27 mouse cellular contexts compared by ENCODE assay signal in the genomic region with DNA sequence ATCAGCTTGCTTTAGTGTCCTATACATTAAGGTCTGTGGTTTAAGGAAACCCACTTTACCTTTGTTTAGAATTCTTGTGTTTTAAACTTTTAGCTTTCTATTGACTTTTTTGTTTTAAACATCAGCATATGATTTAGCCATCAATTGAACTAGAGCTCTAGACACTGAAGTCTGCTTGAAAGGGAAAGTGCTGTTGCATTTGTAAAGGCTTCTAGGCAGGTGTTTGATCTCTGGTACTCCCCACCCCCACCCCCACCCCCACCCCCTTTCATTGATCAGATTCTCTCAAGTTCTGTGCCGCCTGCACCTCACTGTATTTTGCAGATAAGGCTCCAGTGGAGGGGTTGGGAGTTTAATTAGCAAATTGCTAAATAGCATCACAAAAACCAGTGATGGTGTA. TPM values are rescaled to one million over a fixed set of nuclear protein-coding genes. Genes with fewer than 3 reads are reported as not detected.
A peak's percentile ranks its signal among the peaks of the same experiment; 100 is the strongest.
DNase-seq lines count a peak whose midpoint lies in the region; ATAC-seq and TF ChIP-seq lines count a peak whose summit lies in the region.
"Had no signal": no experiment of that assay in that cellular context is flagged by ENCODE, and none has a peak within 500 bp of the region (broad histone marks: within the 10 kb centered on the region; RNA-seq: fewer than 3 reads in every experiment).

No protein-coding gene starts in this region.

- TF ChIP-seq CTCF in liver, postnatal 0 days (IDR thresholded peaks at IDR 0.05; ENCODE audit: low read depth) = no peak
- TF ChIP-seq CTCF in gastrocnemius, adult 2 months (IDR thresholded peaks at IDR 0.05) = no peak

- intact Hi-C loops in gastrocnemius, adult 2 months (cut with DNase I) = no loop called here

- WGBS in liver, embryonic 11.5 days = 19% methylated on average over 1 of the region's 1 CpGs
- 50% methylated on average over 1 of the region's 1 CpGs for WGBS in liver, postnatal 0 days (ENCODE audit: insufficient replicate concordance)
- 23% methylated on average over 1 of the region's 1 CpGs for WGBS in liver, embryonic 13.5 days (ENCODE audit: insufficient replicate concordance)
- WGBS in forebrain, embryonic 11.5 days = 61% methylated on average over 1 of the region's 1 CpGs

- H3K9me3 ChIP-seq in liver, embryonic 11.5 days (ENCODE audit: control insufficient read depth, low read length) = no peaks in the 10 kb centered on the region
- H3K9me3 ChIP-seq in liver, postnatal 0 days (ENCODE audit: low read length) = no peaks in the 10 kb centered on the region
- H3K9me3 ChIP-seq in ES-E14 (ENCODE audit: control insufficient read depth, insufficient read depth, low read depth, low read length) = no peaks in the 10 kb centered on the region
- no peaks in the 10 kb centered on the region for H3K9me3 ChIP-seq in liver, embryonic 13.5 days (replicated peaks)
- H3K9me3 ChIP-seq in forebrain, embryonic 11.5 days (ENCODE audit: control insufficient read depth, low read length) = no peaks in the 10 kb centered on the region
- H3K9me3 ChIP-seq: embryonic facial prominence, embryonic 12.5 days; forebrain, embryonic 12.5 days; heart, embryonic 15.5 days; hindbrain, embryonic 10.5 days; intestine, embryonic 15.5 days had no signal

- peak; percentile 34; the same call in 1 of the 2 replicates for ATAC-seq in liver, embryonic 11.5 days (replicated peaks; ENCODE audit: low FRiP score)
- ATAC-seq in liver, postnatal 0 days = no peak
- ATAC-seq in liver, embryonic 13.5 days (ENCODE audit: low read depth) = peak; percentile 39; the same call in 1 of the 2 replicates
- peak; percentile 48; the same call in 1 of the 2 replicates for ATAC-seq in megakaryocyte-erythroid progenitor cell, adult 5-6 weeks (replicated peaks; ENCODE audit: low FRiP score, low TSS enrichment, poor library complexity, severe bottlenecking)
- ATAC-seq in forebrain, embryonic 11.5 days (replicated peaks; ENCODE audit: low FRiP score) = no peak
- ATAC-seq: forebrain, embryonic 16.5 days; intestine, embryonic 15.5 days; Patski had no signal

- peaks cover 13% of the 10 kb centered on the region for H3K4me1 ChIP-seq in liver, embryonic 11.5 days (replicated peaks; ENCODE audit: control insufficient read depth, insufficient read depth, low read length)
- H3K4me1 ChIP-seq in liver, postnatal 0 days (ENCODE audit: insufficient read depth) = no peaks in the 10 kb centered on the region; the same call in 1 of the 2 replicates
- peaks cover 10 to 14% of the 10 kb centered on the region in 2 experiments for H3K4me1 ChIP-seq in ES-E14 (ENCODE audit: control insufficient read depth in 2 of 2, insufficient read depth in 2 of 2, low read length in 2 of 2, poor library complexity in 1 of 2)
- H3K4me1 ChIP-seq in liver, embryonic 13.5 days (replicated peaks) = peaks cover 31% of the 10 kb centered on the region
- no peaks in the 10 kb centered on the region for H3K4me1 ChIP-seq in forebrain, embryonic 11.5 days (replicated peaks; ENCODE audit: control insufficient read depth, insufficient read depth, low read length)
- H3K4me1 ChIP-seq: embryonic facial prominence, embryonic 12.5 days; heart, embryonic 15.5 days; intestine, embryonic 15.5 days had no signal

- no peaks in the 10 kb centered on the region for H3K27me3 ChIP-seq in liver, embryonic 11.5 days (replicated peaks; ENCODE audit: control insufficient read depth, insufficient read depth, low read length)
- H3K27me3 ChIP-seq in liver, postnatal 0 days (ENCODE audit: insufficient read depth, low read length) = no peaks in the 10 kb centered on the region
- no peaks in the 10 kb centered on the region for H3K27me3 ChIP-seq in liver, embryonic 13.5 days
- H3K27me3 ChIP-seq in forebrain, embryonic 11.5 days (ENCODE audit: control insufficient read depth, insufficient read depth, low read length) = no peaks in the 10 kb centered on the region
- H3K27me3 ChIP-seq: CH12.LX; embryonic facial prominence, embryonic 12.5 days; forebrain, embryonic 12.5 days; heart, embryonic 15.5 days; intestine, embryonic 15.5 days; Patski had no signal

- no peak overlapping the region for H3K4me3 ChIP-seq in liver, embryonic 11.5 days (ENCODE audit: low read depth, low read length)
- H3K4me3 ChIP-seq in liver, postnatal 0 days (ENCODE audit: low read depth, low read length) = no peak overlapping the region
- H3K4me3 ChIP-seq in ES-E14 (ENCODE audit: insufficient read depth in 1 of 2, low read depth in 1 of 2, low read length in 2 of 2, poor library complexity in 1 of 2, severe bottlenecking in 1 of 2) = no peak overlapping the region
- H3K4me3 ChIP-seq in liver, embryonic 13.5 days (replicated peaks) = no peak overlapping the region
- no peak overlapping the region for H3K4me3 ChIP-seq in forebrain, embryonic 11.5 days (ENCODE audit: low read depth, low read length)
- no peak overlapping the region for H3K4me3 ChIP-seq in gastrocnemius, adult 2 months
- H3K4me3 ChIP-seq: embryonic facial prominence, embryonic 12.5 days; forebrain, embryonic 12.5 days; heart, adult 2 months; heart, embryonic 15.5 days; hindbrain, embryonic 10.5 days; intestine, embryonic 15.5 days had no signal

- no peak for TF ChIP-seq EP300 in liver, postnatal 0 days (IDR thresholded peaks at IDR 0.05; ENCODE audit: low read depth)

- H3K27ac ChIP-seq in liver, embryonic 11.5 days (ENCODE audit: low read depth, low read length) = no peak overlapping the region
- no peak overlapping the region for H3K27ac ChIP-seq in liver, postnatal 0 days (ENCODE audit: low read depth)
- H3K27ac ChIP-seq in ES-E14 (ENCODE audit: insufficient read depth, low read depth, low read length, poor library complexity, severe bottlenecking) = peak overlapping the region; percentile 7; the same call in 1 of the 2 replicates
- no peak overlapping the region for H3K27ac ChIP-seq in liver, embryonic 13.5 days
- H3K27ac ChIP-seq in forebrain, embryonic 11.5 days (ENCODE audit: low read depth, low read length) = no peak overlapping the region
- H3K27ac ChIP-seq in gastrocnemius, adult 2 months = no peak overlapping the region
- H3K27ac ChIP-seq: embryonic facial prominence, embryonic 12.5 days; forebrain, embryonic 12.5 days; heart, adult 2 months; heart, embryonic 15.5 days; hindbrain, embryonic 10.5 days; hindbrain, embryonic 14.5 days; intestine, embryonic 15.5 days had no signal

- in situ Hi-C loops in ES-E14 (cut with MboI; ENCODE audit: low sequenced_read_pairs in 2 of 2, unreplicated experiment in 2 of 2) = no loop called here

- no peak overlapping the region for H3K4me2 ChIP-seq in liver, embryonic 11.5 days
- H3K4me2 ChIP-seq in liver, postnatal 0 days (ENCODE audit: low read depth, low read length) = no peak overlapping the region
- no peak overlapping the region for H3K4me2 ChIP-seq in liver, embryonic 13.5 days
- H3K4me2 ChIP-seq in forebrain, embryonic 11.5 days (ENCODE audit: low read depth, low read length, severe bottlenecking) = no peak overlapping the region
- H3K4me2 ChIP-seq: embryonic facial prominence, embryonic 12.5 days; forebrain, embryonic 12.5 days; heart, embryonic 11.5 days; heart, embryonic 15.5 days; hindbrain, embryonic 14.5 days; intestine, embryonic 15.5 days had no signal

- peaks cover 4% of the 10 kb centered on the region; the same call in 1 of the 2 replicates for H3K36me3 ChIP-seq in liver, embryonic 11.5 days (ENCODE audit: control insufficient read depth, insufficient read depth, low read length)
- H3K36me3 ChIP-seq in liver, postnatal 0 days (replicated peaks; ENCODE audit: insufficient read depth, low read length) = 0 out of 2 replicates have a peak, but pooled peaks cover 8% of the 10 kb centered on the region
- peaks cover 3% of the 10 kb centered on the region; the same call in 1 of the 2 replicates for H3K36me3 ChIP-seq in ES-E14 (ENCODE audit: control insufficient read depth, insufficient read depth, low read length, poor library complexity, severe bottlenecking)
- peaks cover 17% of the 10 kb centered on the region for H3K36me3 ChIP-seq in liver, embryonic 13.5 days
- no peaks in the 10 kb centered on the region for H3K36me3 ChIP-seq in forebrain, embryonic 11.5 days (ENCODE audit: control insufficient read depth, insufficient read depth, low read length)
- H3K36me3 ChIP-seq: heart, embryonic 15.5 days; intestine, embryonic 15.5 days had no signal

- DNase-seq in liver, embryonic 11.5 days (ENCODE audit: low spot score) = no peak
- no peak for DNase-seq in liver, postnatal 0 days
- no peak for DNase-seq in ES-E14 (ENCODE audit: low read depth, low spot score)
- DNase-seq in liver, embryonic 13.5 days = no peak
- no peak for DNase-seq in forebrain, embryonic 11.5 days (ENCODE audit: low spot score)
- no peak for DNase-seq in spleen, postnatal 14 days (ENCODE audit: low spot score in 2 of 2)
- no peak for DNase-seq in gastrocnemius, adult 2 months
- DNase-seq: cerebellum, adult 11 months; cerebellum, adult 8-10 months; cerebellum, postnatal 14 days; gastrocnemius, postnatal 25 days; heart, adult 2 months; heart, postnatal 14 days had no signal

- no peak overlapping the region for H3K9ac ChIP-seq in liver, embryonic 11.5 days (ENCODE audit: low read depth, low read length)
- H3K9ac ChIP-seq in liver, postnatal 0 days (replicated peaks) = no peak overlapping the region
- no peak overlapping the region for H3K9ac ChIP-seq in ES-E14 (ENCODE audit: insufficient read depth, low read depth, low read length, poor library complexity, severe bottlenecking)
- H3K9ac ChIP-seq in liver, embryonic 13.5 days = no peak overlapping the region
- H3K9ac ChIP-seq in forebrain, embryonic 11.5 days (ENCODE audit: low read length) = no peak overlapping the region
- H3K9ac ChIP-seq: embryonic facial prominence, embryonic 12.5 days; forebrain, embryonic 12.5 days; heart, embryonic 15.5 days; hindbrain, embryonic 14.5 days; intestine, embryonic 15.5 days had no signal

RNA-seq across cellular contexts. Expression of gene Mosmo, which starts 18.2 kb away (rescaled TPM):
- 11.3 and 12.7 TPM in 2 replicates for polyA plus RNA-seq in liver, embryonic 11.5 days (2014; fragmentation: Nextera tagmentation; extraction: Ambion mirVana)
- 4.9 and 6.6 TPM in 2 replicates for polyA plus RNA-seq in liver, postnatal 0 days (2015; fragmentation: Nextera tagmentation; extraction: Ambion mirVana)
- total RNA-seq in ES-E14 (2012; rRNA removed) = 21.6 and 22.1 TPM in 2 replicates
- polyA plus RNA-seq in liver, embryonic 13.5 days (2015; fragmentation: Nextera tagmentation; extraction: Ambion mirVana) = 7.4 and 8.8 TPM in 2 replicates
- total RNA-seq in megakaryocyte-erythroid progenitor cell, adult 5-6 weeks (2014; fragmentation: Nextera tagmentation) = 31.7 and 38.8 TPM in 2 replicates
- 15.4 and 42.1 TPM in 2 replicates for total RNA-seq in megakaryocyte-erythroid progenitor cell, adult 5-6 weeks (2017)
- 14.1 and 16.6 TPM in 2 replicates for polyA plus RNA-seq in forebrain, embryonic 11.5 days (2014; fragmentation: Nextera tagmentation; extraction: Ambion mirVana)
- 10 to 100 TPM; 19.5 to 23.0 TPM for total RNA-seq in gastrocnemius, adult 2 months (2021)

RNA-seq across cellular contexts. Expression of gene Pdzd9, which starts 25.5 kb away (rescaled TPM):
- 0.23 and 0.29 TPM in 2 replicates for polyA plus RNA-seq in liver, embryonic 11.5 days (2014; fragmentation: Nextera tagmentation; extraction: Ambion mirVana)
- polyA plus RNA-seq in liver, postnatal 0 days (2015; fragmentation: Nextera tagmentation; extraction: Ambion mirVana) = 0.09 and 0.21 TPM in 2 replicates
- 0.26 and 0.58 TPM in 2 replicates for total RNA-seq in ES-E14 (2012; rRNA removed)
- polyA plus RNA-seq in liver, embryonic 13.5 days (2015; fragmentation: Nextera tagmentation; extraction: Ambion mirVana) = 0.08 and 0.09 TPM in 2 replicates
- total RNA-seq in megakaryocyte-erythroid progenitor cell, adult 5-6 weeks (2014; fragmentation: Nextera tagmentation) = not detected in 2 replicates
- not detected in 2 replicates for total RNA-seq in megakaryocyte-erythroid progenitor cell, adult 5-6 weeks (2017)
- 0.39 and 0.60 TPM in 2 replicates for polyA plus RNA-seq in forebrain, embryonic 11.5 days (2014; fragmentation: Nextera tagmentation; extraction: Ambion mirVana)
- not detected for total RNA-seq in gastrocnemius, adult 2 months (2021)
- total RNA-seq: adrenal gland, postnatal 10 days; adrenal gland, postnatal 4 days; gastrocnemius, adult 18-20 months; gastrocnemius, postnatal 25 days; heart, adult 2 months; heart, postnatal 14 days had no signal
- polyA plus RNA-seq: heart, adult 2 months had no signal

RNA-seq across cellular contexts. Expression of gene Vwa3a, which starts 43.5 kb away (rescaled TPM):
- 0.08 TPM in 1 of 2 replicates, not detected in the other for polyA plus RNA-seq in liver, embryonic 11.5 days (2014; fragmentation: Nextera tagmentation; extraction: Ambion mirVana)
- polyA plus RNA-seq in liver, postnatal 0 days (2015; fragmentation: Nextera tagmentation; extraction: Ambion mirVana) = 0.04 and 0.12 TPM in 2 replicates
- 0.16 and 0.18 TPM in 2 replicates for total RNA-seq in ES-E14 (2012; rRNA removed)
- 0.02 and 0.03 TPM in 2 replicates for polyA plus RNA-seq in liver, embryonic 13.5 days (2015; fragmentation: Nextera tagmentation; extraction: Ambion mirVana)
- not detected in 2 replicates for total RNA-seq in megakaryocyte-erythroid progenitor cell, adult 5-6 weeks (2014; fragmentation: Nextera tagmentation)
- not detected in 2 replicates for total RNA-seq in megakaryocyte-erythroid progenitor cell, adult 5-6 weeks (2017)
- polyA plus RNA-seq in forebrain, embryonic 11.5 days (2014; fragmentation: Nextera tagmentation; extraction: Ambion mirVana) = 0.11 and 0.19 TPM in 2 replicates
- 1 to 10 TPM in 1 of 2 experiments, under 1 TPM in 1; 0.48 to 1.1 TPM for total RNA-seq in gastrocnemius, adult 2 months (2021)
- total RNA-seq: CH12.LX had no signal

Comparison
In these comparisons a context has a peak if more than half of its experiments do, and no peak if none do; other contexts are left out.
1. ATAC-seq: peak in liver, embryonic 11.5 days (single experiment), liver, embryonic 13.5 days (single experiment) and megakaryocyte-erythroid progenitor cell, adult 5-6 weeks (single experiment); none in liver, postnatal 0 days (single experiment) and forebrain, embryonic 11.5 days (single experiment).